Mouse (Mus musculus) urinary bladder, postnatal 25 days (tissue): Measurements from ENCODE around the gene Hpgd.
"Not testable (repeated sequence)": the region's sequence is repeated elsewhere in the genome, so short reads cannot be mapped to it uniquely, and the experiment has no call there.

Experiments
- DNase-seq: peaks from one replicate; pipeline ENCODE4 v3.0.0; 2022; ENCODE audit warnings: low spot score

The Hpgd gene

GRCm38 (mm10) chr8:56294373-56294877, at the start of gene Hpgd:
Gene Hpgd, plus strand, starts transcription at chr8:56294585.
- peak; percentile 61 for DNase-seq

- not testable (repeated sequence) for DNase-seq
Observed at GRCm38 (mm10) chr8:56251728-56252127, 42.7 kb upstream of the Hpgd start.

GRCm38 (mm10) chr8:56252314-56252713, 42.1 kb upstream of the Hpgd start:
- DNase-seq: no peak

- no peak for DNase-seq
Observed at GRCm38 (mm10) chr8:56261190-56261589, 33.2 kb upstream of the Hpgd start.

GRCm38 (mm10) chr8:56269687-56270663, 24.4 kb upstream of the Hpgd start:
- DNase-seq: no peak

- DNase-seq: no peak
Observed at GRCm38 (mm10) chr8:56272934-56273333, 21.5 kb upstream of the Hpgd start.

- no peak for DNase-seq
Observed at GRCm38 (mm10) chr8:56275316-56275715, 19.1 kb upstream of the Hpgd start.

- DNase-seq: peak; percentile 47
Observed at GRCm38 (mm10) chr8:56277810-56278528, 16.4 kb upstream of the Hpgd start.

- DNase-seq: no peak
Observed at GRCm38 (mm10) chr8:56278545-56279063, 15.8 kb upstream of the Hpgd start.

- no peak for DNase-seq
Observed at GRCm38 (mm10) chr8:56283936-56284335, 10.4 kb upstream of the Hpgd start.

- no peak for DNase-seq
Observed at GRCm38 (mm10) chr8:56284957-56285356, 9.4 kb upstream of the Hpgd start.

GRCm38 (mm10) chr8:56286717-56287116, 7.7 kb upstream of the Hpgd start:
- no peak for DNase-seq

- no peak for DNase-seq
Observed at GRCm38 (mm10) chr8:56287370-56288072, 6.9 kb upstream of the Hpgd start.

- no peak for DNase-seq
Observed at GRCm38 (mm10) chr8:56292318-56292717, 2.1 kb upstream of the Hpgd start.

- DNase-seq: no peak
Observed at GRCm38 (mm10) chr8:56293480-56293879, 905 bp upstream of the Hpgd start.

- no peak for DNase-seq
Observed at GRCm38 (mm10) chr8:56294886-56295555, 636 bp downstream of the Hpgd start.

GRCm38 (mm10) chr8:56299421-56299820, 5.0 kb downstream of the Hpgd start:
- no peak for DNase-seq

- not testable (repeated sequence) for DNase-seq
Observed at GRCm38 (mm10) chr8:56301303-56301702, 6.9 kb downstream of the Hpgd start.

- DNase-seq: no peak
Observed at GRCm38 (mm10) chr8:56304595-56304994, 10.2 kb downstream of the Hpgd start.

GRCm38 (mm10) chr8:56313622-56314021, 19.2 kb downstream of the Hpgd start:
- no peak for DNase-seq

- DNase-seq: no peak
Observed at GRCm38 (mm10) chr8:56315189-56315588, 20.8 kb downstream of the Hpgd start.
